Mouse (Mus musculus): Measurements from ENCODE around the gene Tdp1.

Gene Tdp1

DNA sequence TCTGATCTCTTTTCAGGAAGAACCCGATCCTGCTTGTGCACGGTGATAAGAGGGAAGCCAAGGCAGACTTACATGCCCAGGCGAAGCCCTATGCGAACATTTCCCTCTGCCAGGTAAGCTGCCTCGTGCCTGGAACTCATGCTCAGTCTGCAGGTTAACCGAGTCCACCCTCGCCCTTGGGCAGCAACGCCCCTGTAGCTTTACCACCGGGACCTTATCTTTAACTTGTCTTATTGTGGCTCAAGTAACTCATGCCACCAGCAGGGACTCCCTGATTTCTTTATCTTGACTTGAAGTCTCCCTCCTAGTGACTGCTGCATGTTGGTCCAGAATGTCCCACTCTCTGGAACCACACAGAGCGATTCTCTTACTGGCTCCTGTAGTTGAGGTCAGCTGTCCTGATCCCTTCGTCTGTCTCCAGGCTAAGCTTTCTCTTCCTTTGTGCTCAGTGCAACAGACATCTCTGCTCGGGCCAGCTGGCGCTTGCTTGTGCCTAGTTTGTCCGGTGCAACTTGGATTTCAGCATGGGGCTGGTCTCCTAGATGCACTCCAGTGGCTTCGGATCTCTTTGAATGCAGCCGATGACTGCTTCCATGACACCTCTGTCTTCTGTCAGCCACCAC is 14.0 kb downstream of the Tdp1 start:
- DNase-seq (ENCODE audit: low spot score in 2 of 2), result no peak

DNA sequence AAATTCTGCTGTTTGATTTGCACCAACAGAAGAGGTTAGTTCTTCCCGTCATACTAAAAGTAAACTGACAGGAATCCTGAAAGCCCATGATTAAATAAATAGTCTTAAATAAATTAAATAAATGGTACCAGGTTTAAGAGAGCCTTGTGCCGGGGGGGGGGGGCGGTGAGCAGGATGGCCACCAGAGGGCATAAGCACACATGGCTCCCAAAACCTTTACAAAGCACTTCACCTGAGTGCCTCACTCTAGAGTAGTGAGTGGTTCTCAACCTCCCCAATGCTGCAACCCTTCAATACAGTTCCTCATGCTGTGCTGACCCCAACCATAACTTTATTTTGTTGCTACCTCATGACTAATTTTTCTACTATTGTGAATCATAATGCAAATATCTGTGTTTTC is 15.7 kb downstream of the Tdp1 start:
- no peak for DNase-seq (ENCODE audit: low spot score in 2 of 2)

DNA sequence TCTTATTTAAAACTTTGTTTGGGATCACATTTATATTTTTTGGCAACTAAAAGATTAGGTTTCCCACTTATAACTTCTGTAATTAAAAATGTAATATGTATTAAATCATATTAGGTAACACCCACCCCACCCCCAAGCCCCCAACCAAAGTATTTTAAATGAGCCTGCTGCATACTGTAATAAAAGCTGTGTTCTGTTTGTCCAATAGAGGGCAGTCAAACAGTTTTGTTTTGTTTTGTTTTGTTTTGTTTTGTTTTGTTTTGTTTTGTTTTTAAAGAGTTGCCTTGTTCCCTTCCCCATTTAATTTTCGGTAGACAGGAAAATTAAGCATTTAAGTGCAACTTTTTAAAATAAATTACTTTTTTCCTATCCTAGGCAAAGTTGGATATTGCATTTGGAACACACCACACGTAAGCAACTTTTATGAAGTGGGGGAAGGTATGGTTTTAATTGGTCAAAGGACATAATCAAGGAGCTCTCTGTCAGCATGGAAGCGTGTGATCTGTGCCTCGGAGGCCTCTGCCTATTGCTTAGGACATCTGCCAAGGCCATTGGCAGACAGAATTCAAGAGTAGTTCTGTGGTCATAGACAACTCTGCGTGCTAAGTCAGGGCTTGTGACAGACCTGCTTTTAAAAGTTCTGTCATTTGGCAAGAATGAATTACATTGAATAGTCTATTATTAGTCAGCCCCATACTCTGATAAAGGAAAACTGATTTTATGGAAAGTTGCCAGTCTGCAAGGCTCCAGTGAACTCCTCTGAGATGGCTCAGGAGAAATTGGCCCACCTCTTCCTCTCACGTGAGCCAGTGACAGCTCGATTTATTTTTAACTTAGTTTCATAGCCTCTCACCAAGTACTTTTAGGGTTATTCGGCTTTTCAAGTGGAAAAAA is 17.9 kb downstream of the Tdp1 start:
- no peak for DNase-seq (ENCODE audit: low spot score in 2 of 2)

DNA sequence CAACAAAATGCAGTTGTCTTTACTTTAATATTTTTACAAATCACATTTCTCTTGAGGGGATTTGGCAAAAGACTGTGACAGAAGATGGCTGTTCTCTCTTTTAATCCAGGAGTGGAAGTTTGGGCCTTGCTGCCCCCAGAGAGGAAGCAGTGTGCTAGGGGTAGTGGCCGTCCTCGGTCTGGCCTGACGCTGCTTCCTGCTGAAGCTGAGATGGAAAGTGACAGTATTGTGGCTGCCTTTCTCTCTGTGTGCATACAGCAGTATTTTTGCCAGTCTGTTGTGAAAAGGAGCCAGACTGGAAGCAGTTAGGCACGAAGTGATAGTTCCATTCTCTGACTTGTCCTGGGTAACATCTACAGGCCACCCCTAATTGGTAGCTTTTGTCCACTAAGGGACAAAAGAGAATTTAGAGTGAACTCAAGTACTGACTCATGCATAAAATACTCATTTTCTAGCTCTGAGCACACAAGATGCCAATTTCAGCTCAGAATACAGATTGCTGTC is 18.6 kb downstream of the Tdp1 start:
- no peak for DNase-seq (ENCODE audit: low spot score in 2 of 2)

DNA sequence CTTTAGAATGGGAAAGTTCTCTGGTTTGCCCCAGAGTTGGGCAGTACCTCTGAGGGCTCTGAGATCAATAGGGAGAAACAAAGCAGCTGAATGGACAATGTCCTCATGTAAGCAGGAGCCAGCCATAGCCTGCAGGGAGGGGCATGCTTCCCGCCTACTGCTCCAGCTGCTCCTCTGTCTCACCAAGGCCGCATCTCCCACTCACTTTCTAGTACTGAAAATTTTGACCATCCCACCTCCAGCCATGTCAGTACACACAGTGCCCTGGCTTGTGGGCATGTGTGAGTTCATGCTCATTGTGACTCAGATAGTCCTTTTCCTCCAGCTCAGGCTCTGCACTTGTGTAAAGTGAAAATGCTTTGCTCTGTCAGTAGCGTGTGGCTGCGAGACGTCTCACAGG is 20.2 kb downstream of the Tdp1 start:
- DNase-seq (ENCODE audit: low spot score in 2 of 2), result no peak

- DNase-seq (ENCODE audit: low spot score in 2 of 2), result no peak
Measured at GRCm38 (mm10) chr12:99911466-99911865, 27.1 kb downstream of the Tdp1 start.

GRCm38 (mm10) chr12:99917800-99918427 is 33.6 kb downstream of the Tdp1 start:
- no peak for DNase-seq (ENCODE audit: low spot score in 2 of 2)

DNA sequence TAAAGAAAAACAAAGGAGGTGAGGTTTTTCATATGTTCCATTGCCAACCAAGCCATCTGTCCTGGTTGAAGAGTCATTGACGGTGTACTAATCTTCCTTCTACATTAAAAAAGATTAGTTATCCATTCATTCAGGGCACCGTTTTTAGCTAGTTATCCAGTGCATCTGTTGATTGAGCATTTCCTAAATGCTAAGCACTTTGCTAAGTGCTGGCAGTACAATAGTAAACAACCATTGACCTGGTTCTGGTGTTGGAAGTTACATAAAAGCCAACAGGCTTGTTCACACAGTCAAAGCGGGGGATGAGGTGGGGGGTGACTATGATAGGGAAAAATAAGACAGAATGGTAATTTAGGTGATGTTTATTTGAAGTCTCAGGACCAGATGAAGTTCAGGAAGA is 35.3 kb downstream of the Tdp1 start:
- DNase-seq (ENCODE audit: low spot score in 2 of 2), result no peak

DNA sequence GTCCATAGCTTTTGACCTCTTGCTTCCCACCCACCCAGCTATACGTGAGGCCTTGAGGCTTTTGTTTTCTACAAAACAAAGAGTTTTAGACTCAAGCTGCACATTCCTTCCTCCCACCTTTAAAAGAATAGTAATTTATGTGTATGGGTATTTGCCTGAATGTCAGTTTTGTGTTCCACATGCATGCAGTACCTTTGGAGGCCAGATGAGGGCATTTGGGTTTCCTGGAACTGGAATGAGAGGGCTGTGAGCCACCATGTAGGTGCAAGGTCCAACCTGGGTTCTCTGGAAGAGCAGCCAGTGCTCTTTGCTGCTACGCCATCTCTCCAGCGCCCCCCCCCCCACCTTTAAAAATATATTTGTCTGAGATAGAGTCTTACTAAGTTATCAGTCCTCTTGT is 36.7 kb downstream of the Tdp1 start:
- peak in 1 of 2 experiments; percentile 23 for DNase-seq (ENCODE audit: low spot score in 2 of 2)

GRCm38 (mm10) chr12:99923131-99923606 is 38.9 kb downstream of the Tdp1 start:
- DNase-seq (ENCODE audit: low spot score in 2 of 2), result no peak

DNA sequence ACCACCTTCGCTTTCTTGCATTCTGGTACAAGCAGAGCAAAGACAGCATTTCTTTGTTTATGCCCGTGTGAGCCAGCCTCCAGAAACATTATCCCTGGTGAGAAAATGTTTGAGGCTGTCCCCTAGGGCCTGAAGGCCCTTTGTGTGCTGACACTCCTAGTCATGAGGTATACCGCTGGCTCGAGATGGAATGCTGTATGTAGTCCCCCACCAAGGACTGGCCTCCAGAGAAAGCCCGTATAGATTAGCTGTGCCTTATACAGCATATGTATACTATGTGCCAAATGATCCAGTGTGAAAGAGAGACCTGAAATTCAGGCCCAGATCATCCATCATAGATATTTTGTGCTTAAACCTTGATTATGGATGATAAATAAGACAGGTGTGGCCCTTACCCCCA is 39.4 kb downstream of the Tdp1 start:
- DNase-seq (ENCODE audit: low spot score in 2 of 2), result no peak

DNA sequence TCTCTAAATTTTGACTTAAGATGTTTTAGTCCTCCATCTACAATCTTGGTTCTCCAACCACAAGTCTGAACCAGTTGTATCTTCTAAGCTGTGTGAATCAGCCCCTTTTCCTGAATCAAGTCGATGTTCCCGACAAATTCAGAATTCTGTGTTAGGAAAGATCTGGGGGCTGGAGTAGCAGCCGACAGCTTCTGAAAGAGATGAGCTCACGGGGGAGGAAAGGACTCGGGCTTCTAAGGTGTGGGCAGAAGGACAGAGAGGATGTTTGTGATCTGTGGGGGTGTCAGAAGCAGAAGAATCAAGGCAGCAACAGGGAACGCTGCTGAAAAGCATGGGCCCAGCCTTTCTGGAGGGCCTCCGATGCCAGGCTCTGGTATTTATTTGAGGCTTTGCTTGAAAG is 44.0 kb downstream of the Tdp1 start:
- DNase-seq (ENCODE audit: low spot score in 2 of 2), result no peak

DNA sequence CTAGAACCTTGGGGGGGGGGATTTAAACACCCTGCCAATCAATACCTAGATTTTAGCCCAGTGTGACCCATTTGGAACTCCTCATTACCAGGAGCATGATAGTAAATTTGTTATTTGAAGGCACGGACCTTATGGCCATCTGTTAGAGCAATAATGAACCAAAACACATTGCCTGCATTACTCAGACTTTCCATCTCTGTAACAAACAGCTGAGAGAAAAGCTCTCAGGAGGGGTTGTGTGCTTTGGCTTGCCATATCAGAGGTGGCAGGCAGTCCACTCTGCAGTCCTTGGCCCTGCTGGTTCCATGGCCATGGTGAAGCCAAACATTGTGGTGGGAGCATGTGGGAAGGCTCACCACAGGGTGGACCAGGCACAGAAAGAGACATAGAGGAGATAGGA is 44.8 kb downstream of the Tdp1 start:
- no peak for DNase-seq (ENCODE audit: low spot score in 2 of 2)

DNA sequence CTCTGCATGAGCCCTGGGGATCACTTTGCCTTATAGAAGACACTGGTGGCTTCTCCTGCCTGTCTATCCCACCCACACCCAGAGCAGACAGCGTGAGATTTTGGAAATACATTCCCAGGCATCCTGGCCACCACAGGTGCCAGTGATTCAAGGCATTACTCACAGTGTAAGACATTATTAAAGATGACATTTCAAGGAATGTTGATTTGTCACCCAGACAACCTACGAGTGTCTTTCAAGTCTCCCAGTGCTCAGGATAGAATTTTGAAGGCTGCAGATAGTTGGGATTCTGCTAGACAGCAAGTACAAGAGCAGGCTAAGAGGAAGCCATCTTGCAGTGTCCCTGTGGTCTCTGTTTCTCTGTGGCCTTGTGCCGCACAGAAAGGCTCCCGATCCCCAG is 47.9 kb downstream of the Tdp1 start:
- no peak for DNase-seq (ENCODE audit: low spot score in 2 of 2)

DNA sequence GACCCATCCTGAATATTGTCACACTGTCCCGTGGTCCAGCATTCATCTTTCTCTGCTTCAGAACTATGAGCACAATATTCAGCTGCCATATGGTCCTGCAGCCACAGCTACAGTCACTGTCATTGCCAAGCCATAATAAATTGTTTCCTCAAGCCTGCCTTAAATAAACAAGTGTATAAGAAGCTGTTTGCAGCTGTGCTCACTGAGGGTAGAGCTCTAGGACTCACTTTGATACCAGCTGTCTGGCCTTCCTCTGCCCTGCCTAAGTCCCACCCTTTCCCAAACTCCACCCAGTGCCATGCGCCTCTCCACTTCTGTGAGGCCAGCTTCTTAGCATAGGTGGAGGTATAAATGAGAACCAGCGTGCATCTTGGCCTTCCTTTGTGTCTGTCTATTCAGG is 49.3 kb downstream of the Tdp1 start:
- no peak for DNase-seq (ENCODE audit: low spot score in 2 of 2)

GRCm38 (mm10) chr12:99935403-99935802 is 51.1 kb downstream of the Tdp1 start:
- DNase-seq (ENCODE audit: low spot score in 2 of 2), result no peak

GRCm38 (mm10) chr12:99938476-99938875 is 54.2 kb downstream of the Tdp1 start:
- DNase-seq (ENCODE audit: low spot score in 2 of 2), result no peak

- DNase-seq (ENCODE audit: low spot score in 2 of 2), result no peak
Measured at GRCm38 (mm10) chr12:99939179-99939578, 54.9 kb downstream of the Tdp1 start.

DNA sequence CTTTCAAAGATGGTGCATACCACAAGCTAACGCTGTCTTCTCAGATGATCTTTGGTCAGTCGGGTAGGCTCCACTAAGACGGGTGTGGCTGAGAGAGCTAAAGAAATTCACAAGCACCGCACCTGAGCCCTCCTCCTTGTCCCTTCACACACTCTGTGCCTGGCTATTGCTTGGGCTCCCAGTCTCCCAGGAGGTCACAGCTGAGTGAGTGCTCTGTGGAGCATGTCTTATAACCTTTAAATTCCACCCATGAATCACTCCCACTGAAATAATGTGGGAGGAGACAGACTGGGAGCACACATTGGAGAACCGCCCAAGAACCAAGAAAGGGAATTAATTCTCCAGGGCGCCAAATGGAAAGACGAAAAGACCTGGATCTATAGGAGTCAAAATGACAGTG is 56.4 kb downstream of the Tdp1 start:
- no peak for DNase-seq (ENCODE audit: low spot score in 2 of 2)

- no peak for DNase-seq (ENCODE audit: low spot score in 2 of 2)
Measured at GRCm38 (mm10) chr12:99942441-99942840, 58.1 kb downstream of the Tdp1 start.

DNA sequence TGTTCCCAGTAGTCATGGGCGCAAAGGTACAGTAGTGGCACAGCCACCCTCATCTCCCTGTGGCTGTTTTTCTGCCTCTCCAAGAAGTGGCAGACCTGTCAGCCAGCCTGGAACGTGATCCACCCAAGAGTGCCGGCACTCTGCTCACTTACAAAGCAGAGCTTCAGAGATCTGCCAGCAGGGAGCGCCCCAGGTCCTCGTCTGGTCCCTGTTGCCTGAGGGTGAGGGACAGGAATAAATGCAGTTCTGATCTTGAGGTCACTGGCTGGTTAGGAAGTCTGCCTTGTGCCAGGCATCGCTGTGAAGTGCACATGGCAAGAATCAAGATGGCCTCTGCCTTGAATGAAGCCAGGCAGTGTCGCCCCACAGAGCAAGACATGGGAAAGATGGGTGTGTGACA is 68.6 kb downstream of the Tdp1 start:
- DNase-seq (ENCODE audit: low spot score in 2 of 2), result peak; percentile 57 to 74

DNA sequence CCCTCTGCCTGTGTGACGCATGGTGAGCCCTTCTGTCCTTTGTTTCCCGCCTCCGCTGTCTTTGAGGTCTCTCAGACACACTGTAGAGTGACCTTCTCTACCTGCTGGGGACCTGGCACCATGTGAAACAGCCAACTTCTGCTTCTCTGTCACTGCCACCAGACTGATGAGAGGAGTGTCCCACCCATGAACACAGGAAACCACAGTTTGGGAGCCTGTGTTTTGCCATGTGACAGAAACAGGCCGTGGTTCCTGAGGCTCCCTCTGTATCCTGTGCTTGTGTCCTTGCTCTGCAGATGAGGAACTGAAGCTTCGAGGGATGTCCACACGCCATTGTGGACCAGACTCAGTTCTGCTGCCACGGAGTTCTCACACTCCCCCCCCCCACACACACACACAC is 72.1 kb downstream of the Tdp1 start:
- no peak for DNase-seq (ENCODE audit: low spot score in 2 of 2)

All from cerebellum, postnatal 4 days (tissue).